Mouse (Mus musculus) kidney, adult 2 months (tissue): ENCODE measurements around the gene Gm5415. TPM values are rescaled to one million over a fixed set of nuclear protein-coding genes. Genes with fewer than 3 reads are reported as not detected.
"Not testable (repeated sequence)": the region's sequence is repeated elsewhere in the genome, so short reads cannot be mapped to it uniquely, and the experiment has no call there.

Experiments used
- DNase-seq: peaks from one replicate; pipeline ENCODE4 v3.0.0; 2021
- H3K27ac ChIP-seq: fragments of 200-500 bp; 2 replicates; pipeline ENCODE4 v1.5.1; 2012; ENCODE audit warnings: low read depth, low read length, control low read depth, inconsistent platforms; ENCODE audit not compliant: insufficient read depth
- H3K27me3 ChIP-seq: fragments of 200-500 bp; replicated peaks from 2 replicates; pipeline ENCODE4 v1.6.1; 2012; ENCODE audit warnings: mild to moderate bottlenecking, moderate library complexity, low read length, inconsistent platforms; ENCODE audit not compliant: control insufficient read depth, insufficient read depth
- H3K36me3 ChIP-seq: fragments of 200-500 bp; 2 replicates; pipeline ENCODE4 v1.6.1; 2012; ENCODE audit warnings: mild to moderate bottlenecking, moderate library complexity, low read length, inconsistent platforms; ENCODE audit not compliant: control insufficient read depth, insufficient read depth
- H3K4me1 ChIP-seq: fragments of 200-500 bp; 2 replicates; pipeline ENCODE4 v1.6.1; 2011; ENCODE audit warnings: low read length; ENCODE audit not compliant: control insufficient read depth, insufficient read depth
- H3K4me3 ChIP-seq: fragments of 200-500 bp; 2 replicates; pipeline ENCODE4 v1.5.1; 2011; ENCODE audit warnings: mild to moderate bottlenecking, low read depth, low read length, control low read depth; ENCODE audit not compliant: insufficient read depth
- CTCF ChIP-seq: fragments of 200-500 bp; conservative IDR thresholded peaks from 2 replicates; pipeline ENCODE4 v1.5.1; 2011; ENCODE audit warnings: low read depth, mild to moderate bottlenecking, control low read depth, low read length, moderate library complexity, mixed read lengths; ENCODE audit not compliant: insufficient read depth, insufficient read length
- POLR2A ChIP-seq: fragments of 200-500 bp; IDR thresholded peaks from one replicate; pipeline ENCODE4 v1.6.1; 2011; ENCODE audit warnings: low read depth, low read length, control low read depth
- WGBS: fragments of 180-500 bp; shearing (Covaris S2); methylation state at CpG from one replicate; pipeline ENCODE4 v1.1.7; 2018; 5-methylcytosine and 5-hydroxymethylcytosine counted together
- polyA plus RNA-seq: library from polyadenylated mRNA; depleted of rRNA; stranded (reverse); fragments of >200 nt; gene quantifications from 2 replicates; pipeline ENCODE4 v1.2.3, GENCODE M21; 2012; rRNA removed

The Gm5415 gene
- polyA plus RNA-seq, result not detected in 2 replicates

DNA sequence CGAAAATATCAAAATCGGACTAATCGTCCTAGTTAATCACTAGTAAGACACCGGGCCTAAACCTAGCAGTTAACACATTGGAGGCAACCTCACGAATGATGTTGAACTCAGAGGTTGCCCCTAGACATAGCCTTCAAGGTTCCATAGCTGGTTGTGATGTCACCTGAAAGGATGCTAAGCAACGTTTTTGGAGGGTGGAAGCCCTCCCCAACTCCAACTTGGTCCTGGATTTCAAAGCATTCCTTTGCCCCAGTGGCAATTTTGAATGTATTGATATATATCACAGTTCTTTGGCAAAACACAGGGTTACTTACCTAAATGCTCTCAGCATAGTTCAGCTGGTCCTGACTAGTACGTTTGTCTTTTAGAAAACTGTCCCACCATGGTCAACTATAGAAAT lies at the start of gene Gm5415:
Gm5415 (minus strand) TSS at position 101 of the 400 bp plus-strand sequence.
- not testable (repeated sequence) for H3K27me3 ChIP-seq, H3K4me3 ChIP-seq, H3K36me3 ChIP-seq, DNase-seq, H3K27ac ChIP-seq, H3K4me1 ChIP-seq
- 67% methylated on average over 2 of the region's 7 CpGs for WGBS

DNA sequence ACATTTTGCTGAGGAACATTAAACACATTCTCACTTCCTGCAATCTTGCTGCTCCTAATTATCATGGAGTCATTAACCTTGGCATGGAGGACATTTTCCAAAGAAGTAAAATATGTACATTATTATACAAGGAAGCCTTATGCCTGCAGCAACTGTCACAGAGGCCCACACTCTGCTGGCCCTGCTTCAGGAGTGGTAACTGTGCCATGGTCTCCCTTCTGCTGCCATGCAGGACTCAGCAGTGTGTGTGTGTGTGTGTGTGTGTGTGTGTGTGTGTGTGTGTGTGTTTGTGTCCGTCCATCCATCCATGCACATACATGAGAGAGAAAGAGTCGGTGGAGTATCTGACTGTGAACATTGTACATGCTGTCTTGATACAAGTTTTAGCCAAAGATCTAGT lies 21.8 kb upstream of the Gm5415 start:
- H3K36me3 ChIP-seq, result no peaks in the 10 kb centered on the region
- DNase-seq, result no peak
- WGBS, result 82% methylated on average over 2 of the region's 2 CpGs
- H3K4me1 ChIP-seq, result no peaks in the 10 kb centered on the region
- H3K27me3 ChIP-seq, result no peaks in the 10 kb centered on the region
- TF ChIP-seq POLR2A (no peak), CTCF (no peak)
- H3K27ac ChIP-seq, result no peak overlapping the region
- no peak overlapping the region for H3K4me3 ChIP-seq

DNA sequence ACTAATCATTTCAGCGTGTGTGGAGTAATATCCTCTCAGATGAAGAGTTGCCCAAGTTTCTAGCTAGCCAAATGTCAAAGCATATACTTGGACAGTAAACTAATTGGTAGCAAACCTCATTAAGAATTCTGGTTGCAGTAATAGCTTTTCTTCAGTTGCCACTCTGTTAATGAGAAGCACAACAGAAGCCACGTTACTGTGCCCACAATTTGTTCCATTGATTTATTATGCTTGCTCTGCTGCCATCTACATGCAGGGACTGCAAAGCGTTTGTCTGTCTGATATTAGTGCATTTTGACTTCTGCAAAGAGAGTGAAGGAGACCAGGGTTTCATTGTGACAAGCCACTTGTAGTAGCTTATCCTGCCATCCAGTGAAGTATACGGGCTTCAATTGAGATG lies 6.8 kb upstream of the Gm5415 start:
- peak; percentile 4 for DNase-seq
- Histone ChIP-seq H3K36me3 (no peaks in the 10 kb centered on the region), H3K4me3 (no peak overlapping the region), H3K27ac (no peak overlapping the region), H3K4me1 (no peaks in the 10 kb centered on the region), H3K27me3 (no peaks in the 10 kb centered on the region)
- TF ChIP-seq POLR2A (no peak), CTCF (no peak)
- WGBS, result 43% methylated on average over 4 of the region's 4 CpGs

DNA sequence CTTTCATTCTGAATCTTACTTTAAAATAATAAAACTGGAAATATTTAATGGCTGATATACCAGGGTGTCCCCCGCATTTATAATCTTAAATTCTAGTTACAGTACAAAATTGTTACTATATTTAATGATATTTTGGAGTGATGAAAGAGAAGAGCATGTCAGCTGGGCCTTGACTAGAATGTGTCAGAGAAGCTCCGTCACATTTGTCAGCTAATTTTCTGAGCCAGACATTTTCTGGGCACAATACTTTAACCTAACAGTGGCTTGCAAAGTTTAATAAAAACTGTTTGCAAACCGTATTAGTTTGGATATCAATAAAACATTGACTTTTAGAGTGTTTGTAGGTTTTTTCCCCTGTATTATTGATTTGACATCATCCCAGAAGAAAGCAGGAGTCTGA lies 6.4 kb upstream of the Gm5415 start:
- Histone ChIP-seq H3K27ac (no peak overlapping the region), H3K36me3 (no peaks in the 10 kb centered on the region), H3K27me3 (no peaks in the 10 kb centered on the region), H3K4me1 (no peaks in the 10 kb centered on the region), H3K4me3 (no peak overlapping the region)
- no peak for DNase-seq
- TF ChIP-seq CTCF (no peak), POLR2A (no peak)
- WGBS, result 86% methylated on average over 3 of the region's 3 CpGs

DNA sequence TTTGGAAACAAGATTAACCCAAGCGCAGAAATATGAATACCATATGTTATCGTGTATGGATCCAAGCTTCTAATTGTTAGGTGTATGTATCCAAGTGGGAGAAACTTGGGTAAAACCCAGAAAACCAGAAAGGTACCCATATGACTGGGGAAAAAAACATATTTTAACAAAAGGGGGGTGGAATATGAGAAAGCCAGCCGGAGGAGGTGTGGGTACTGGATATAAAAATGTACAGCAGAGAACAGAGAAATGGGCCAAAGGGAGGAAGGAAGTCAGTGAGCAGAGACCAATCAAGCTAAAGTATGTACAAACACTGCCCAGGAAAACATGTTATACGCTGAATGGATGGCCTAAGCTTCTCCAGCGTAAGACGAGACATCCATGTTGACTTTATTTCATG lies 43.7 kb downstream of the Gm5415 start:
- no peaks in the 10 kb centered on the region for H3K27me3 ChIP-seq
- no peak for DNase-seq
- no peaks in the 10 kb centered on the region for H3K36me3 ChIP-seq
- H3K27ac ChIP-seq, result no peak overlapping the region
- WGBS, result 90% methylated on average over 6 of the region's 6 CpGs
- H3K4me3 ChIP-seq, result no peak overlapping the region
- no peak for TF ChIP-seq POLR2A
- no peak for TF ChIP-seq CTCF
- H3K4me1 ChIP-seq, result no peaks in the 10 kb centered on the region
